Comparison of ENCODE assay signal across 7 mouse cellular contexts in the genomic region with DNA sequence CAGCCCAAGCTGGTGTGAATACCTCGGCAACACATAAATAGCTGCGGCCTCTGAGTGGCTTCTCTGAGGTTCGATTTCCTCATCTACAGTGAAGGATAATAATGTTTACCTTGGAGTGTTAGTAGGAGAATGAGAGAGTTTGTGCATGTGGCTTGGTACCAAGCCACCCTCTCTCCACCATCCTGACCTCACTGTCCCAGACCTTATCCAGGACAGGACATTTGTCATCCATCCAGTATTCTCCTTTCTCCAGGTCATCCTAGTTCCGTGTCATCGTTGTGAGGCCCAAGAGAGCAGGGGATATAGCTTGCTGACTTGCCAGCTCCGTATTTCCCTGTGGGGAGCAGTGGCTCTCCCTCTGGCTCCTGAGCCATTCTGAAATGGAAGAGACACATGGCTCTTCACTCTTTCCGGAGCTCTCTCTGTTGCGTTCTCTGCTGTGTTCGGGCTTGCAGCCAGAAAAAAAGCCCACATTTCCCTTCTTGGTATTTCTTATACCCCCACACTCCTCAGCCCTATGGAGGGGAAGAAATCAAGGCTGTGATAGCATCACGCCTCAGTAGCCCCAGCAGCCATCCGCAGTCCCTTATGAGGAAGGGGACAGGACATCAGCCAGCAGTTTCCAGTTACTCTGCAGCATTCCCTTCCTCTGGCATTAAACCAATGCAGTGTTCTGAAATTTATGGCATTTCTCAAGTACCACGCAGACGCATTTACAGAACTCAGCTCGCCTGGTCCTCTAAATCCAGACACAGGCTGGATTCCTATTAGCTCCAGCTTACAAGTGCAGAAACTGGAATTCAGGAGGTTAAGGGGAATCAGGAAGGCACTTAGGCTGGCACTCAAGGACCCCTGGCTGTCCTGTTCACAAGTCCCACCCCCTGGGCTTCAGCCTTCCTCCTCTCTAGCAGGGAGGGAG. TPM values are rescaled to one million over a fixed set of nuclear protein-coding genes. Genes with fewer than 3 reads are reported as not detected.
DNase-seq lines count a peak whose midpoint lies in the region; ATAC-seq and TF ChIP-seq lines count a peak whose summit lies in the region.

No protein-coding gene starts in this region.

- H3K27ac ChIP-seq in embryonic facial prominence, embryonic 12.5 days: peak overlapping the region; percentile 56
- peak overlapping the region; percentile 72 for H3K27ac ChIP-seq in heart, postnatal 0 days (ENCODE audit: low read depth)
- H3K27ac ChIP-seq in limb, embryonic 11.5 days (replicated peaks; ENCODE audit: low read depth, low read length): no peak overlapping the region
- H3K27ac ChIP-seq in midbrain, embryonic 16.5 days (ENCODE audit: low read length): peak overlapping the region; percentile 31

- H3K4me2 ChIP-seq in embryonic facial prominence, embryonic 12.5 days (replicated peaks): peak overlapping the region; percentile 40
- peak overlapping the region; percentile 47 for H3K4me2 ChIP-seq in heart, postnatal 0 days (ENCODE audit: low read depth, low read length)
- H3K4me2 ChIP-seq in limb, embryonic 11.5 days (ENCODE audit: low read depth, severe bottlenecking): peak overlapping the region; percentile 30
- H3K4me2 ChIP-seq in midbrain, embryonic 16.5 days (ENCODE audit: low read length): peak overlapping the region; percentile 21; the same call in 1 of the 2 replicates

- peak; percentile 52 for DNase-seq in retina, postnatal 1 day
- no peak for DNase-seq in retina, embryonic 14.5 days (ENCODE audit: low spot score)
- peak; percentile 53 for DNase-seq in heart, postnatal 0 days (ENCODE audit: low spot score)
- peak; percentile 43 for DNase-seq in limb, embryonic 11.5 days (ENCODE audit: low spot score)
- DNase-seq in spleen, adult 18-20 months: no peak

- H3K9ac ChIP-seq in embryonic facial prominence, embryonic 12.5 days: peak overlapping the region; percentile 36; the same call in 1 of the 2 replicates
- H3K9ac ChIP-seq in heart, postnatal 0 days (replicated peaks; ENCODE audit: low read depth, low read length): 0 out of 2 replicates have a peak overlapping the region, but pooled peaks have one; percentile 28
- H3K9ac ChIP-seq in limb, embryonic 11.5 days (ENCODE audit: low read length): no peak overlapping the region
- 0 out of 2 replicates have a peak overlapping the region, but pooled peaks have one; percentile 8 for H3K9ac ChIP-seq in midbrain, embryonic 16.5 days (ENCODE audit: low read depth, low read length)

- no peaks in the 10 kb centered on the region for H3K36me3 ChIP-seq in embryonic facial prominence, embryonic 12.5 days
- no peaks in the 10 kb centered on the region for H3K36me3 ChIP-seq in heart, postnatal 0 days (replicated peaks; ENCODE audit: control insufficient read depth, insufficient read depth, low read length)
- no peaks in the 10 kb centered on the region for H3K36me3 ChIP-seq in limb, embryonic 11.5 days (ENCODE audit: control insufficient read depth, insufficient read depth, low read length)
- H3K36me3 ChIP-seq in midbrain, embryonic 16.5 days (ENCODE audit: control insufficient read depth, insufficient read depth, low read length): no peaks in the 10 kb centered on the region

- H3K9me3 ChIP-seq in embryonic facial prominence, embryonic 12.5 days: no peaks in the 10 kb centered on the region
- no peaks in the 10 kb centered on the region for H3K9me3 ChIP-seq in heart, postnatal 0 days (replicated peaks; ENCODE audit: control insufficient read depth, low read length)
- H3K9me3 ChIP-seq in limb, embryonic 11.5 days (ENCODE audit: control insufficient read depth, low read length): no peaks in the 10 kb centered on the region
- H3K9me3 ChIP-seq in midbrain, embryonic 16.5 days (replicated peaks; ENCODE audit: control insufficient read depth, low read length, poor library complexity, severe bottlenecking): no peaks in the 10 kb centered on the region

- no peaks in the 10 kb centered on the region for H3K27me3 ChIP-seq in embryonic facial prominence, embryonic 12.5 days
- H3K27me3 ChIP-seq in heart, postnatal 0 days (ENCODE audit: control insufficient read depth, insufficient read depth, low read length): no peaks in the 10 kb centered on the region
- no peaks in the 10 kb centered on the region for H3K27me3 ChIP-seq in limb, embryonic 11.5 days (ENCODE audit: control insufficient read depth, insufficient read depth, low read length)
- H3K27me3 ChIP-seq in midbrain, embryonic 16.5 days (ENCODE audit: control insufficient read depth, insufficient read depth, low read depth, low read length): no peaks in the 10 kb centered on the region

- H3K4me1 ChIP-seq in embryonic facial prominence, embryonic 12.5 days: peaks cover 34% of the 10 kb centered on the region
- peaks cover 18% of the 10 kb centered on the region for H3K4me1 ChIP-seq in heart, postnatal 0 days (ENCODE audit: control insufficient read depth, insufficient read depth)
- H3K4me1 ChIP-seq in limb, embryonic 11.5 days (ENCODE audit: control insufficient read depth, insufficient read depth, low read length): peaks cover 16% of the 10 kb centered on the region
- peaks cover 37% of the 10 kb centered on the region for H3K4me1 ChIP-seq in midbrain, embryonic 16.5 days (ENCODE audit: control insufficient read depth, insufficient read depth, low read length)

- TF ChIP-seq CTCF in heart, postnatal 0 days (IDR thresholded peaks at IDR 0.05; ENCODE audit: low read depth): no peak

- 0 out of 2 replicates have a peak, but pooled peaks have one; percentile 36 for ATAC-seq in embryonic facial prominence, embryonic 12.5 days (ENCODE audit: insufficient number of reproducible peaks, insufficient read depth, low FRiP score, low TSS enrichment)
- peak; percentile 18; the same call in 1 of the 2 replicates for ATAC-seq in heart, postnatal 0 days (ENCODE audit: insufficient read depth, low read depth)
- peak; percentile 35; the same call in 1 of the 2 replicates for ATAC-seq in limb, embryonic 11.5 days (ENCODE audit: insufficient number of reproducible peaks, low FRiP score, low TSS enrichment, low read depth)
- peak; percentile 36; the same call in 1 of the 2 replicates for ATAC-seq in midbrain, embryonic 16.5 days

- no peak overlapping the region for H3K4me3 ChIP-seq in embryonic facial prominence, embryonic 12.5 days
- H3K4me3 ChIP-seq in heart, postnatal 0 days (ENCODE audit: low read depth, low read length): peak overlapping the region; percentile 6; the same call in 1 of the 2 replicates
- H3K4me3 ChIP-seq in limb, embryonic 11.5 days (ENCODE audit: low read depth, low read length): no peak overlapping the region
- H3K4me3 ChIP-seq in midbrain, embryonic 16.5 days (ENCODE audit: low read depth, low read length): no peak overlapping the region

- 23% methylated on average over 14 of the region's 14 CpGs for WGBS in embryonic facial prominence, embryonic 12.5 days
- WGBS in heart, postnatal 0 days: 10% methylated on average over 14 of the region's 14 CpGs
- WGBS in limb, embryonic 11.5 days: 14% methylated on average over 14 of the region's 14 CpGs
- WGBS in midbrain, embryonic 16.5 days: 17% methylated on average over 14 of the region's 14 CpGs

- TF ChIP-seq EP300 in heart, postnatal 0 days (IDR thresholded peaks at IDR 0.05; ENCODE audit: low read depth): no peak

RNA-seq across cellular contexts. Expression of gene Calm2, which starts 13.3 kb away (rescaled TPM):
- 823 and 840 TPM in 2 replicates for polyA plus RNA-seq in embryonic facial prominence, embryonic 12.5 days (2016; fragmentation: Nextera tagmentation; extraction: Ambion mirVana)
- total RNA-seq in heart, postnatal 0 days (2014; rRNA removed; ENCODE audit: low replicate concordance): 129 and 183 TPM in 2 replicates
- polyA plus RNA-seq in heart, postnatal 0 days (2015; fragmentation: Nextera tagmentation; extraction: Ambion mirVana): 389 and 428 TPM in 2 replicates
- 1,041 and 1,089 TPM in 2 replicates for polyA plus RNA-seq in limb, embryonic 11.5 days (2014; fragmentation: Nextera tagmentation; extraction: Ambion mirVana)
- 2,230 and 2,642 TPM in 2 replicates for polyA plus RNA-seq in midbrain, embryonic 16.5 days (2015; fragmentation: Nextera tagmentation; extraction: Ambion mirVana)

RNA-seq across cellular contexts. Expression of gene Stpg4, which starts 32.5 kb away (rescaled TPM):
- polyA plus RNA-seq in embryonic facial prominence, embryonic 12.5 days (2016; fragmentation: Nextera tagmentation; extraction: Ambion mirVana): not detected in 2 replicates
- not detected in 2 replicates for total RNA-seq in heart, postnatal 0 days (2014; rRNA removed; ENCODE audit: low replicate concordance)
- polyA plus RNA-seq in heart, postnatal 0 days (2015; fragmentation: Nextera tagmentation; extraction: Ambion mirVana): not detected in 2 replicates
- polyA plus RNA-seq in limb, embryonic 11.5 days (2014; fragmentation: Nextera tagmentation; extraction: Ambion mirVana): 0.23 TPM in 1 of 2 replicates, not detected in the other
- polyA plus RNA-seq in midbrain, embryonic 16.5 days (2015; fragmentation: Nextera tagmentation; extraction: Ambion mirVana): 0.34 TPM in 1 of 2 replicates, not detected in the other

Comparison
In these comparisons a context has a peak if more than half of its experiments do, and no peak if none do; other contexts are left out.
1. DNase-seq: peak in retina, postnatal 1 day (single experiment), heart, postnatal 0 days (single experiment) and limb, embryonic 11.5 days (single experiment); none in retina, embryonic 14.5 days (single experiment) and spleen, adult 18-20 months (0 of 2).
2. Peak in every context shown above with its lines, with median percentiles within 50 percentile points of each other: ATAC-seq and H3K4me2 ChIP-seq.